Mouse (Mus musculus) neural tube, embryonic 14.5 days (tissue): ENCODE results near the gene Nat8f5. TPM values are rescaled to one million over a fixed set of nuclear protein-coding genes. Genes with fewer than 3 reads are reported as not detected.
A peak's percentile ranks its signal among the peaks of the same experiment; 100 is the strongest.
"Not testable (repeated sequence)": the region's sequence is repeated elsewhere in the genome, so short reads cannot be mapped to it uniquely, and the experiment has no call there.

ENCODE experiments used
- ATAC-seq: fragments of 200-750 bp; cut with Nextera tagmentation; 2 replicates; pipeline ENCODE4 v1.8.0; 2017; ENCODE audit warnings: low read depth, mild to moderate bottlenecking, moderate TSS enrichment, moderate library complexity
- H3K27ac ChIP-seq: fragments of 300-500 bp; sonication (generic); 2 replicates; pipeline ENCODE4 v1.5.1; 2014; ENCODE audit warnings: low read depth, mild to moderate bottlenecking, control low read depth, low read length, moderate library complexity, mixed read lengths
- H3K27me3 ChIP-seq: fragments of 300-500 bp; sonication (generic); 2 replicates; pipeline ENCODE4 v1.6.1; 2014; ENCODE audit warnings: low read length; ENCODE audit not compliant: control insufficient read depth, insufficient read depth
- H3K36me3 ChIP-seq: fragments of 300-500 bp; sonication (generic); 2 replicates; pipeline ENCODE4 v1.6.1; 2014; ENCODE audit warnings: low read length, mixed read lengths; ENCODE audit not compliant: control insufficient read depth, insufficient read depth
- H3K4me1 ChIP-seq: fragments of 300-500 bp; sonication (generic); 2 replicates; pipeline ENCODE4 v1.6.1; 2014; ENCODE audit warnings: low read length; ENCODE audit not compliant: control insufficient read depth, insufficient read depth
- H3K4me2 ChIP-seq: fragments of 300-500 bp; sonication (generic); 2 replicates; pipeline ENCODE4 v1.6.1; 2014; ENCODE audit warnings: mild to moderate bottlenecking, low read depth, low read length, control low read depth
- H3K4me3 ChIP-seq: fragments of 300-500 bp; sonication (generic); 2 replicates; pipeline ENCODE4 v1.5.1; 2014; ENCODE audit warnings: low read depth, low read length, control low read depth, mixed read lengths
- H3K9ac ChIP-seq: fragments of 300-500 bp; sonication (generic); replicated peaks from 2 replicates; pipeline ENCODE4 v1.6.1; 2014; ENCODE audit warnings: low read depth, mild to moderate bottlenecking, control low read depth, low read length, mixed read lengths
- H3K9me3 ChIP-seq: fragments of 300-500 bp; sonication (generic); 2 replicates; pipeline ENCODE4 v1.6.1; 2016; ENCODE audit warnings: low read length; ENCODE audit not compliant: control insufficient read depth
- WGBS: fragments of 180-500 bp; shearing (Covaris S2); extraction: QIAGEN DNeasy Blood & Tissue Kit; methylation state at CpG from one replicate; pipeline ENCODE4 v1.1.7; 2014; 5-methylcytosine and 5-hydroxymethylcytosine counted together
- polyA plus RNA-seq: library from polyadenylated mRNA; unstranded; fragments of >200 nt; fragmentation: Nextera tagmentation; extraction: Ambion mirVana; gene quantifications from 2 replicates; pipeline ENCODE4 v1.2.1, GENCODE M21; 2014

Gene Nat8f5
- polyA plus RNA-seq, 1 experiment from 2014 or later, result not detected

DNA sequence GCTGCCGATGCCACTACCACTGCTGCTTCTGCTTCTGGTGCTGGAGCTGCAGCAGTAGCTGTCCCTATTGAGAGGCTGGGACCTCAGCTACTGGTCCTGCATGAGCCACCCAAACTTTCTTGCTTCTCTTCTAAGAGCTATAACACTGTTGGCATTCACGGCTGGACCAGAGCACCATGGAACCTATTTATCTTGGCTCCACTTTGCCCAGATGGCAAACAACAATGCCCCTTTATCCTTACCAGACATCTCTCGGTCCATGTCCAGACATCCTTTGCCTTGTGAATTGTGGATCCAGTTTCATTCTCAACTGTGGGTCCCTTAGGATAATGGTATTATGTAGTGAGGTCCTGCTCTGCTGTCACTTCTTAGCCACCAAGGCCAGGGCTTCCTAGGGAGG is 40.5 kb upstream of the Nat8f5 start:
- H3K4me1 ChIP-seq, result no peaks in the 10 kb centered on the region
- H3K27ac ChIP-seq, result no peak overlapping the region
- no peak overlapping the region for H3K4me3 ChIP-seq
- no peak for ATAC-seq
- no peak overlapping the region for H3K9ac ChIP-seq
- no peaks in the 10 kb centered on the region for H3K36me3 ChIP-seq
- H3K9me3 ChIP-seq, result no peaks in the 10 kb centered on the region
- H3K4me2 ChIP-seq, result no peak overlapping the region
- 86% methylated on average over 3 of the region's 3 CpGs for WGBS
- H3K27me3 ChIP-seq, result no peaks in the 10 kb centered on the region

GRCm38 (mm10) chr6:85856194-85856678 is 35.5 kb upstream of the Nat8f5 start:
- no peaks in the 10 kb centered on the region for H3K4me1 ChIP-seq
- H3K9ac ChIP-seq, result no peak overlapping the region
- no peaks in the 10 kb centered on the region for H3K36me3 ChIP-seq
- WGBS, result 62% methylated on average over 1 of the region's 1 CpGs
- H3K4me2 ChIP-seq, result no peak overlapping the region
- no peak overlapping the region for H3K27ac ChIP-seq
- peak; percentile 49; the same call in 1 of the 2 replicates for ATAC-seq
- H3K4me3 ChIP-seq, result no peak overlapping the region
- no peaks in the 10 kb centered on the region for H3K27me3 ChIP-seq
- no peaks in the 10 kb centered on the region for H3K9me3 ChIP-seq

GRCm38 (mm10) chr6:85853481-85853880 is 32.7 kb upstream of the Nat8f5 start:
- Histone ChIP-seq H3K27ac (no peak overlapping the region), H3K4me1 (no peaks in the 10 kb centered on the region), H3K36me3 (no peaks in the 10 kb centered on the region), H3K4me3 (no peak overlapping the region), H3K4me2 (no peak overlapping the region), H3K9me3 (no peaks in the 10 kb centered on the region), H3K9ac (no peak overlapping the region), H3K27me3 (no peaks in the 10 kb centered on the region)
- 80% methylated on average over 3 of the region's 3 CpGs for WGBS
- no peak for ATAC-seq

GRCm38 (mm10) chr6:85851062-85851773 is 30.4 kb upstream of the Nat8f5 start:
- Histone ChIP-seq H3K9ac (no peak overlapping the region), H3K4me1 (no peaks in the 10 kb centered on the region), H3K4me3 (no peak overlapping the region), H3K9me3 (no peaks in the 10 kb centered on the region), H3K36me3 (no peaks in the 10 kb centered on the region), H3K4me2 (no peak overlapping the region), H3K27ac (no peak overlapping the region), H3K27me3 (no peaks in the 10 kb centered on the region)
- no peak for ATAC-seq
- WGBS, result 93% methylated on average over 7 of the region's 7 CpGs

- no peaks in the 10 kb centered on the region for H3K9me3 ChIP-seq
- no peak overlapping the region for H3K27ac ChIP-seq
- no peak for ATAC-seq
- 27% methylated on average over 2 of the region's 2 CpGs for WGBS
- no peaks in the 10 kb centered on the region for H3K27me3 ChIP-seq
- H3K4me3 ChIP-seq, result no peak overlapping the region
- H3K4me2 ChIP-seq, result no peak overlapping the region
- no peak overlapping the region for H3K9ac ChIP-seq
- no peaks in the 10 kb centered on the region for H3K36me3 ChIP-seq
- no peaks in the 10 kb centered on the region for H3K4me1 ChIP-seq
Observed at GRCm38 (mm10) chr6:85849240-85849639, 28.5 kb upstream of the Nat8f5 start.

DNA sequence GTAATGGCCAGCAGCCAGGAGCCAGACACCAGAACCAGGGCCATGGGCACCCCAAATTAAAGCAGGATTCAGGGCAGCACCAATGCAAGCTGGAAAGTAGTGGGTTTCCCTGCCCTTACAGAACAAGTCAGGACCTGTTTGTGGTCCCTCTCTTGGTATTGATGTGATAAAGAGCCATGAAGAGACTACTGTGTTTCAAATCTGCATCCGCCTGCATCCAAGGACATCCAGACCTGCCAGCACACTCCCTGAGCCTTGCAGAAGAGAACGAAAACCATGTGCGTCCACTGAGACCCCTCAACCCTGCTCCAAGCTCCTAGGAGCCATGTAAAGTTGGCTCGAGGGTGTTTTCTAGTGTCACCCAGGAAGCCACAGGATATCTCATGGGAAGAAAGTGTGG is 27.4 kb upstream of the Nat8f5 start:
- no peak overlapping the region for H3K4me2 ChIP-seq
- H3K27ac ChIP-seq, result no peak overlapping the region
- H3K4me3 ChIP-seq, result no peak overlapping the region
- 88% methylated on average over 4 of the region's 4 CpGs for whole genome bisulfite sequencing
- no peaks in the 10 kb centered on the region for H3K4me1 ChIP-seq
- no peaks in the 10 kb centered on the region for H3K9me3 ChIP-seq
- H3K9ac ChIP-seq, result no peak overlapping the region
- ATAC-seq, result no peak
- H3K36me3 ChIP-seq, result no peaks in the 10 kb centered on the region
- H3K27me3 ChIP-seq, result no peaks in the 10 kb centered on the region

GRCm38 (mm10) chr6:85846921-85847320 is 26.1 kb upstream of the Nat8f5 start:
- WGBS, result 59% methylated on average over 1 of the region's 1 CpGs
- no peaks in the 10 kb centered on the region for H3K27me3 ChIP-seq
- H3K4me3 ChIP-seq, result no peak overlapping the region
- no peaks in the 10 kb centered on the region for H3K9me3 ChIP-seq
- H3K36me3 ChIP-seq, result no peaks in the 10 kb centered on the region
- H3K4me1 ChIP-seq, result no peaks in the 10 kb centered on the region
- H3K9ac ChIP-seq, result no peak overlapping the region
- H3K27ac ChIP-seq, result no peak overlapping the region
- H3K4me2 ChIP-seq, result no peak overlapping the region
- no peak for ATAC-seq

GRCm38 (mm10) chr6:85843677-85844458 is 23.1 kb upstream of the Nat8f5 start:
- H3K27me3 ChIP-seq, H3K4me1 ChIP-seq, H3K27ac ChIP-seq, H3K4me3 ChIP-seq, H3K36me3 ChIP-seq, H3K9me3 ChIP-seq, H3K4me2 ChIP-seq, H3K9ac ChIP-seq, ATAC-seq: not testable (repeated sequence)
- WGBS, result 64% methylated on average over 25 of the region's 25 CpGs

GRCm38 (mm10) chr6:85839982-85840381 is 19.2 kb upstream of the Nat8f5 start:
- Histone ChIP-seq H3K9ac (no peak overlapping the region), H3K27me3 (no peaks in the 10 kb centered on the region), H3K27ac (no peak overlapping the region), H3K4me3 (no peak overlapping the region), H3K9me3 (no peaks in the 10 kb centered on the region), H3K4me1 (no peaks in the 10 kb centered on the region), H3K4me2 (no peak overlapping the region), H3K36me3 (no peaks in the 10 kb centered on the region)
- WGBS, result 53% methylated on average over 4 of the region's 4 CpGs
- no peak for ATAC-seq
